In genomic region chr11:97575638-97576037, GRCm38 (mm10) we compare ENCODE assay signal across 8 mouse cellular contexts. TPM values are rescaled to one million over a fixed set of nuclear protein-coding genes. Genes with fewer than 3 reads are reported as not detected.
DNase-seq lines count a peak whose midpoint lies in the region; ATAC-seq and TF ChIP-seq lines count a peak whose summit lies in the region.

No protein-coding gene starts in this region.

- peaks cover 15% of the 10 kb centered on the region for H3K4me1 ChIP-seq in limb, embryonic 14.5 days (ENCODE audit: control insufficient read depth, insufficient read depth, low read length)
- H3K4me1 ChIP-seq in midbrain, embryonic 16.5 days (ENCODE audit: control insufficient read depth, insufficient read depth, low read length), result peaks cover 45% of the 10 kb centered on the region

- no peaks in the 10 kb centered on the region for H3K9me3 ChIP-seq in limb, embryonic 14.5 days (ENCODE audit: control insufficient read depth, low read length)
- H3K9me3 ChIP-seq in midbrain, embryonic 16.5 days (replicated peaks; ENCODE audit: control insufficient read depth, low read length, poor library complexity, severe bottlenecking), result no peaks in the 10 kb centered on the region

- H3K27ac ChIP-seq in limb, embryonic 14.5 days (replicated peaks; ENCODE audit: low read depth, low read length), result no peak overlapping the region
- peak overlapping the region; percentile 97 for H3K27ac ChIP-seq in midbrain, embryonic 16.5 days (ENCODE audit: low read length)

- H3K9ac ChIP-seq in limb, embryonic 14.5 days (ENCODE audit: low read depth, low read length, severe bottlenecking), result no peak overlapping the region
- peak overlapping the region; percentile 98 for H3K9ac ChIP-seq in midbrain, embryonic 16.5 days (ENCODE audit: low read depth, low read length)

- 2% methylated on average over 17 of the region's 18 CpGs for WGBS in limb, embryonic 14.5 days
- under 1% methylated on average over 13 of the region's 18 CpGs for WGBS in midbrain, embryonic 16.5 days

- peak; percentile 81 to 93 for DNase-seq in adrenal gland, adult (ENCODE audit: inconsistent age in 2 of 2, low spot score in 1 of 2)
- DNase-seq in adrenal gland, adult 8-10 months, result no peak
- DNase-seq in embryo, embryonic 10 days (ENCODE audit: low spot score), result peak; percentile 94
- DNase-seq in heart, adult 18-20 months, result peak; percentile 49 to 76
- DNase-seq in kidney, adult 18-20 months, result peak; percentile 90
- DNase-seq in limb, embryonic 14.5 days (ENCODE audit: low spot score), result peak; percentile 88
- DNase-seq in spleen, postnatal 4 days (ENCODE audit: low spot score in 2 of 2), result peak; percentile 64 to 91

- no peaks in the 10 kb centered on the region for H3K36me3 ChIP-seq in limb, embryonic 14.5 days (ENCODE audit: control insufficient read depth, insufficient read depth, low read length)
- no peaks in the 10 kb centered on the region for H3K36me3 ChIP-seq in midbrain, embryonic 16.5 days (ENCODE audit: control insufficient read depth, insufficient read depth, low read length)

- peak; percentile 76 for ATAC-seq in limb, embryonic 14.5 days (ENCODE audit: low FRiP score, low read depth)
- peak; percentile 57 for ATAC-seq in midbrain, embryonic 16.5 days

- TF ChIP-seq POLR2A in limb, embryonic 14.5 days (IDR thresholded peaks at IDR 0.05; ENCODE audit: borderline replicate concordance, extremely low read depth, insufficient read depth, insufficient read length), result no peak

- H3K4me3 ChIP-seq in limb, embryonic 14.5 days (replicated peaks; ENCODE audit: low read length), result peak overlapping the region; percentile 63
- H3K4me3 ChIP-seq in midbrain, embryonic 16.5 days (ENCODE audit: low read depth, low read length), result peak overlapping the region; percentile 74

- peaks cover 46% of the 10 kb centered on the region for H3K27me3 ChIP-seq in limb, embryonic 14.5 days (ENCODE audit: control insufficient read depth, insufficient read depth, low read length)
- no peaks in the 10 kb centered on the region for H3K27me3 ChIP-seq in midbrain, embryonic 16.5 days (ENCODE audit: control insufficient read depth, insufficient read depth, low read depth, low read length)

- peak overlapping the region; percentile 98 for H3K4me2 ChIP-seq in limb, embryonic 14.5 days (replicated peaks; ENCODE audit: low read depth, low read length, severe bottlenecking)
- peak overlapping the region; percentile 91 for H3K4me2 ChIP-seq in midbrain, embryonic 16.5 days (ENCODE audit: low read length)

RNA-seq across cellular contexts. Expression of gene Srcin1, which starts 0.3 kb away (rescaled TPM):
- total RNA-seq in adrenal gland, adult 8-10 months (2022), result 10 to 100 TPM; 10.7 to 37.6 (median 19.9) TPM
- under 1 TPM; 0.18 to 0.25 TPM for total RNA-seq in heart, adult 18-20 months (2021)
- 4.0 and 5.1 TPM in 2 replicates for polyA plus RNA-seq in limb, embryonic 14.5 days (2012; rRNA removed)
- 0.39 and 0.53 TPM in 2 replicates for polyA plus RNA-seq in limb, embryonic 14.5 days (2014; fragmentation: Nextera tagmentation; extraction: Ambion mirVana)
- polyA plus RNA-seq in midbrain, embryonic 16.5 days (2015; fragmentation: Nextera tagmentation; extraction: Ambion mirVana), result 9.2 and 10.4 TPM in 2 replicates

RNA-seq across cellular contexts. Expression of gene Epop, which starts 53.9 kb away (rescaled TPM):
- total RNA-seq in adrenal gland, adult 8-10 months (2022), result 1 to 10 TPM; 2.1 to 5.4 (median 4.0) TPM
- 1 to 10 TPM in 1 of 2 experiments, under 1 TPM in 1; 0.84 to 1.1 TPM for total RNA-seq in heart, adult 18-20 months (2021)
- polyA plus RNA-seq in limb, embryonic 14.5 days (2012; rRNA removed), result 6.6 and 9.2 TPM in 2 replicates
- polyA plus RNA-seq in limb, embryonic 14.5 days (2014; fragmentation: Nextera tagmentation; extraction: Ambion mirVana), result 4.4 and 4.8 TPM in 2 replicates
- polyA plus RNA-seq in midbrain, embryonic 16.5 days (2015; fragmentation: Nextera tagmentation; extraction: Ambion mirVana), result 1.2 and 1.3 TPM in 2 replicates

Comparison
In these comparisons a context has a peak if more than half of its experiments do, and no peak if none do; other contexts are left out.
1. RNA of gene Srcin1, which starts 0.3 kb away (total RNA-seq): 10.7 to 37.6 TPM in adrenal gland, adult 8-10 months; 0.18 to 0.25 TPM in heart, adult 18-20 months; every median in the first group is over 4 times any median in the second.